Mouse (Mus musculus) gastrocnemius, postnatal 14 days (tissue): ENCODE results near the gene Capn15. TPM values are rescaled to one million over a fixed set of nuclear protein-coding genes. Genes with fewer than 3 reads are reported as not detected.
A peak's percentile ranks its signal among the peaks of the same experiment; 100 is the strongest.

Experiments
- DNase-seq: peaks from one replicate; pipeline ENCODE4 v3.0.0; 2021; ENCODE audit warnings: mixed read lengths
- intact Hi-C: fragments of 180-260 bp; cut with DNase I; formaldehyde crosslinking; loops from one replicate; pipeline ENCODE4 v1.15.1; 2025; ENCODE audit warnings: low total_unique reads
- long read RNA-seq, 2 experiments: library from polyadenylated mRNA; stranded (forward); transcript quantifications; one replicate each; pipeline ENCODE4 v2.0.0; 2021
- total RNA-seq, 2 experiments: library from RNA; stranded (reverse); gene quantifications; 2 replicates each; pipeline ENCODE4 v1.2.3; 2021

Gene Capn15
- total RNA-seq = 1 to 10 TPM; 4.3 to 5.9 TPM
- long read RNA-seq, experiment 1, full-length matches to known transcripts = 1 of 2 reads
- long read RNA-seq, experiment 1, partial matches to known transcripts = 0 of 2 reads
- long read RNA-seq, experiment 1, other reads (novel, unspliced or antisense) = 1 of 2 reads
- long read RNA-seq, experiment 2, full-length matches to known transcripts = 2 of 6 reads
- long read RNA-seq, experiment 2, partial matches to known transcripts = 1 of 6 reads
- long read RNA-seq, experiment 2, other reads (novel, unspliced or antisense) = 3 of 6 reads

DNA sequence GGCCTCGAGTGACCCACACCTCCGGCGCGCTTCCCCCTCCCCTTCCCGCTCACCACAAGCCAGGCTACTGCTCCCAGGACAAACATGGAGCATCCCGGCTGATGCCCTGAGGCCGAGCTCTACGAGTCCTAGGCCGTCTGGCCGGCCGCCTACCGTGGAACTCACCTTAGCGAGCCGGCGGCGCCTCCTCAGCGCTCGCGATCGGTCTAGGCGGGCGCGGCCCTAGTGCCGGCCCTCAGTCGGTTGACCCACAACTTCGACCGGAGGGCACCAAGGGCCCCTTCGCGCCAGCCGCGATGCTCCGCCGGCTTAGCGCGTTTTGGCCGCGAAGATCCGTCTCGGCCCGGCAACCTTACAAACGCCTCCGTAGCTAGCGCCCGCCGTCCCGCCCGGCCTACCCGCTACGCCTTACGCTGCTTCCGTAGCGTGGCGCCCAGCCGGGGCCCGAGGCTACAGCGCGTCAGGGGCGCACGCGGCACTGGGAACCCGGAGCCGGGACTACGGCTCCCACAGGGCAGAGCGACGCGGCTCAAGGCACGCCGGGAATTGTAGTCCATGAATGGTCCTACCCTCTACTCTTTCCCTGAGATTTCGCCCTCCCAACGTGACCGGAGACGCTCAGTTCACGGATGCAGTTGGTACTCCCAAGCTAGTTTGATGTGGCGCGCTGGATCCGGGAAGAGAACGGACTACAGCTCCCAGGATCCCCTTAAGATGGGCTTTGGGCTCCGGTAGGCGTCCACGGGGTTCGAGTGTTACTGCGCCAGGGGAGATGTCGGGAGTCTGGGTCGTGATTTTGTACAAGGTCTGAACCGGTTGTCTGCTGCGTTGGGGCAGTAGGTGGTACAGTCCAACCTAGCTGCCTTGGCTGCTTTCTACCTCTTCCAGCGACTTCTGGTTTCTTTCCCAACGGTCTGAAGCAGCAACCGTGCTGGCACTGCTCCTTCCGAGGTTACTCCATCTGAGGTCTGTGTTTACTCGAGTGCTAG, at the start of gene Capn15:
Capn15 (minus strand) TSS at position 491 of the 989 bp plus-strand sequence.
- intact Hi-C loops = no loop called here
- peak; percentile 94 for DNase-seq

DNA sequence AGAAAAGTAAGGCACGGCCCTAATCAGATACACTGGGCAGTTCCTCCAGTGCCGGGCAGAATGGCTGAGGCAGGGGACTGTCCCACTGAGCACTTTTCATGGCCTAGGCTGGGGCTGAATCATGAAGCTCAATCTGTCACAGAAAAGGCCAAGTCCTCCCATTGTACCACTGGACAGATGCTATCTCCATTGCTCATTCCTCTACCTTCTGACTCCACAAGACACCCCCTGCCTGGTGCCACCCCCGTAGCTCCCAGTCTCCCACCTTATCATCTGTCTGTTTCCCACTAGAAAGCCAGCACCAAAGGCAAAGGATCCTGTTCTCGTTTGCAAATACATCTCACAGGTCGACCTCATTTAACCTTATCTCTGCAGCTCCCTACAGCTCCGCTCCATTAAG, 46.4 kb upstream of the Capn15 start:
- intact Hi-C loops = no loop called here
- DNase-seq = no peak

DNA sequence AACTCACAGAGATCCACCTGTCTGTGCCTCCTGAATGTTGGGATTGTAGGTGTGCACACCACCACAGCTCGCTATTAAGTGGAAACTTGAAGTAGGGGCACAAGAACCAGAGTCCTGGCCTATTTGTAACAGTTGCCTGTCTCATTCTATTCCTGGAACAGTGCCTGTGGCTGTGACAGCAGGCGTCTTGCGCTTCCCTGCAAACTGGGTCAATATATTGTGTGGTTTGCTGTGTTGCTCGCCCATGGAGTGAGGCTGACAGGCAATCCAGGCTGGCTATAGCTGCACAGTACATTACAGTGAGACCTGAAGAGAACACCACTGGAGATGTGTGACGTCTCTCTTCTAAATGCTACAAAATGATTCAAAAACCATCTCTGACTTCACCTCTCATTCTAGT, 46.0 kb upstream of the Capn15 start:
- intact Hi-C loops = no loop called here
- no peak for DNase-seq

DNA sequence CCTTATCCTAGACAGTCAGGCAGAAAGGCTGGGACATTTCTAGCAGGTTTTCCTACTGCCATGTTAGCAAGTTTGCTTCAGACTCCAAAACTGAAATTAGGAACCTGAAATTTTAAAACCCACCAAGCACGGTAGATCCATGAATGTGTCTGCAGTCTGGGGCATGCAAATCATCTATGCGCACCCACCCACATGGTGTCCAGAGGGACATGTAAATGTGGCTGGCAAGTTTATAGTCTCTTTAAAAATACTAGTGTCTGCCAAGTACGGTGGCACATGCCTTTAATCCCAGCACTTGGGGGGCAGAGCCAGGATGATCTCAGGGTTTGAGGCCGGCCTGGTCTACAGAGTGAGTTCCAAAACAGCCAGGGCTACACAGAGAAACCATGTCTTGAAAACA, 42.7 kb upstream of the Capn15 start:
- intact Hi-C loops = no loop called here
- no peak for DNase-seq

DNA sequence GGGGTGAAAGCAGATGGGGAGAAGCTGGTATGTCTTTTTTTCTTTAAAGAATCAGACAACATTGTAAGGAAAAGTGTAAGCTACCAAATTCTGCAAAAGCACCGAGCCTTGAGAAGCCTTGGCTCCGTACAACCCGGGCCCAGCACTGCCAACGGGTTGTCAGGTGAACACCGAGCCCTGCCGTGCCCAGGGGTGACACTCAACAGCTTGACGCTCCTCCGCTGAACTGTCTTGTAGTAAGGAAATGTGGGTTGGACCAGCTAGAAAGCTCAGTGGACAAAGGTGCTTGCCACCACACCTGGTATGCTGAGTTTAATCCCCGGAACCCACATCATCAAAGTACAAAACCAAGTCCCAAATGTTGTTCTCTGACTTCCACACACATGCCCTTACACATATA, 39.1 kb upstream of the Capn15 start:
- intact Hi-C loops = no loop called here
- DNase-seq = no peak

DNA sequence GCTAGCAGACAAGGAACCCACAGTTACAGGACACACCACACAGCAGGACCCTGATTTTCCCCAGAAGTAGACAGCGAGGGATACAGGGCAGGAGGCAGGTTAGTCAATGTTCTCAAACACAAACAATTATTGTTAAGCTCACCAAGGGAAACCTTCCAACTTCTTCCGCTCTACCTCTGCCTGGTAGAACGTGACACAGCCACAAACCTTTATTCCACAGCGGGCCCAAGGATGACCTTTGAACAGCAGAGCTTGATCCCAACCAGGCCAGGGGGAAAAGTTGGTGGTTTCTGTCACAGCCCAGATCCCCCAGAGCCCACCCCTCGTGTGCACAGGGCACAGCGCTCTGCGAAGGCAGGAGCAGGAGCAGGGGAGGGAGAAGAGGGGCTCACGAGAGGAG, 38.4 kb upstream of the Capn15 start:
- no peak for DNase-seq
- intact Hi-C loops = no loop called here

DNA sequence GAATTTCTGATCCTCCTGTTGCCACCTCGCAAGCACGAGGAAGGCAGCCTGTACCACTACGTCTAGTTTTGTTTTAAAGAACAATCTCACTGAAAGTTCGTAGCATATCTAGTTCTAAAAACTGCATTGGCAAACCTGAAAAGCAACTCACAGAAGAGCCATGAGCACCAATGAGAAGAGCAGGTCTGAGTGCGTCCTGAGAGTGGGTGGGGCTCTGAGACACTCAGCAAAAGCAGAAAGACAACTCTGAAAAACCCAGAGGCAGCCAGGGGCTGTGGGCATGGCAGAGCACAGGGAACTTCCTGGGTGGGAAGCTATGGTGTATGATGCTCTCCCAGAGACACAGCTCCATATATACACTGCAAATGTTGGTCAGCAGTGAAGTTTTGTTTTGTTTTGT, 37.6 kb upstream of the Capn15 start:
- intact Hi-C loops = no loop called here
- no peak for DNase-seq

DNA sequence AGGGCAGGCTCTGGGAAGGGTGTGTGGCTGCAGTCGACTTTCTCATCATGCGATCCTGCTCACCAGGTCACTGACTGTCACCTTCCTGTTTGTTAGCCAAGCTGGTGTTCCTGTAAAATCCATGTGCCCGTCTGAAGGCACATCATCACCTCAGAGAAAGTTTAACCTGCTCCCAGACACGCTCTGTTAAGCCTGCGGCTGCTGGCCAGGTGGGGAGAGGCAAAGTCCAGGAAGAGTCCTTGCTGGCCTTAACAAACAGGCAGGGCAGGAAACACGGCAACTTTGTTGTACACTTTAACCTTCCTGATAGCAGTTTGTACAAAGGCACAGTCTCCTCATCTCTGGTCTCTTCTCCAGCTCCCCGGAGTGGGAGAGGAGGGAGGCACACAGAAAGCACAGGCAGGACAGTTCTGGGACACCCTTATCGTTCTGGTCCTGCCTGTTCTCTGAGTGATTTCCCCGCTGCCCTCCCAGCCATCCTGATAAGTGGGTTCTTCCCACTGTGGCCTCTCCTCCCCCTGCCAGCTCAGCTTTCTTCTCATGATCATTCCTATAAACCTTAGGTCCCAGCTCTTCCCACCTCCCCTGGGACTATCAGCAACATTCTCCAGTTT, 36.2 kb upstream of the Capn15 start:
- DNase-seq = no peak
- intact Hi-C loops = no loop called here

DNA sequence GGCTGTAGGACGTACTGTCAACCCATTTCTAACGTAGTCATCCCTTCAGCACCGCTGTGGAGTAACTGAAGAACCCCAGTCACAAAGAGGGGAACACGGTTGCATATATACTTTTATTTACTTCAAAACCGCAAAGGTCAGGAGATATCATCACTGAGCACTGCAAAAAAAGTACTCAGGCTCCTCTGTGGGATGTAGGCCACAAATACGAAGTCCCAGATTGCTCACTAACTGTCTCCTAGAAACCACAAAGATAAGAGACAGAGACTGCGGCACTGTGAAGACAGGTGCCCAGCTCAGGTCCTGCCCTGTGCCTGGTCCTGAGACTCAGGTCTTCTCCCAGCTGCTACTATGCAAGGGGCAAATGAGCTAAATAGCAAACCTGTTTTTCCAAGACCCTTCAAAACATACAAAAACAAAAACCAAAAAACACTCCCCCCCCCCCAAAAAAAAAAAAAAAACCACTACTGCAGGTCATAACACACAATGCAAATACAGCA, 35.3 kb upstream of the Capn15 start:
- intact Hi-C loops = no loop called here
- DNase-seq = no peak

DNA sequence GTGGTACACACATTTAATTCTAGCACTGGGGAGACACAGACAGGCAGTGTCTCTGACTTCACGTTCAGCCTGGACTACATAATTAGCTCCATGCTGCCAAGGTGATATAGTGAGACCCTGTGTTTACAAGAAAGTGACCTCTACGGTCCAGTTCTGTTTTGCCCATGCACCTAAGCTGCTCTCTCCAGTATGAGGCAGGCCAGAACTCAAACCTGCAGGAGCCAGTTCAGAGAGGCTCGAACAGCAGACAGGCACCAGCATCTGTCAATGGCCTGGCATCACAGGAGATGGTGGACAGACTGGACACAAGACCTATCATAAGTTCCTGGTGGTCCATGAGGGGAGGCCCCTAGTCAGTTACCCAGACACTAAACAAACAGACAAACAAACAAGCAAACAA, 32.8 kb upstream of the Capn15 start:
- no peak for DNase-seq
- intact Hi-C loops = no loop called here

DNA sequence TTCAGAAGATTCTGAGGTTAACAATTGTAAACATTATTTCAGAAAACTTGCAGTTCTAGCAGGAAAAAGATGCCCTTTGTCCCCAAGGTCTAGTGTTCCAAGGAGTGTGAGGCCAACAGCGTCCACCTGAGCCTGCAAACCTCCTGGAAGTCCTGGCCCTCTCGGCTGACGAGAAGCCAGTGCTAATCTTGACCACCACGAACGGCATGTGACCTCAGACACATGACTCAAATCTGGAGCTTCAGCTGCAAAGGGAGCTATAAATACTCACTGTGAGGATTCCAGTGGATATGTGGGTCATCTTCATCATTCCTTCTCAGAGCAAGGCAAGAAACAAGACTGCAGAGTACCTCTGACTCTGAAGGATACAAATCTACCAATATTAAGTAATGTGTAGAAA, 32.4 kb upstream of the Capn15 start:
- intact Hi-C loops = no loop called here
- DNase-seq = peak; percentile 32

DNA sequence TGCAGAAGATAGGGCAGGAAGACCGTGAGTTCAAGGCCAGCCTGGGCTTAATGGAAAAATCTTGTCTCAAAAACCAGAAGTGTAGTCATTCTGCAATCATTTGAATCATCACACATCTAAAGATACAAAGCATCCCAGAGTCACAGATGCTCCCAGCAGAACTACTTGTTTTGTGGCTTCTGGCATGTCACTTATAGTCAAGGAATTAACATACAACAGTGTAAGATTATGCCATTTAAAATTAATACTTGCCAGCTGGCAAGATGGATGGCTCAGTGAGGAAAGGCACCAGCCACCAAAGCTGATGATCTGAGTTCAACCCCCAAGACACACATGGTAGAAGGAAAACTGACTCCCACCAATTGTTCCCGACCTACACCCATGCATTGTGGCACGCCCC, 31.4 kb upstream of the Capn15 start:
- intact Hi-C loops = no loop called here

DNA sequence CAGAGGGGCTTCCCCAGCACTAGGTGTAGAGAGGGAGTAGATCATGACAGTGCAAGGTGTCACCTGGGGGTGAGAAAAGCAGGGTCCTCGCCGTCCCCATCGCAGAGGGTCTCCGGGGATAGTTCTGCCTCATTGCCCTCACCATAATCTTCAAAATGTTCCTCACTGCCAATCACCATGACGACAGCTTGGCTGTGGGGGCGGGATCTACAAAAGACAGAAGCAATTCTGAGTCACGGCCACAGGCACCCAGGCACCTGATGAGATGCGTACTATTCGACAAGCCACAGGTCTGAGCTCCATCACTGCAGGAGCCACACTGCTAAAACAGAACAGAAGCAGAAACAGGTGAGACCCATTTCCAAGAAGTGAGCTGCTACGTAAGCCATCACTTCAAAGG, 28.1 kb upstream of the Capn15 start:
- no peak for DNase-seq
- intact Hi-C loops = no loop called here

More for the DNA sequence above, 31.4 kb upstream of the Capn15 start:
- no peak for DNase-seq

DNA sequence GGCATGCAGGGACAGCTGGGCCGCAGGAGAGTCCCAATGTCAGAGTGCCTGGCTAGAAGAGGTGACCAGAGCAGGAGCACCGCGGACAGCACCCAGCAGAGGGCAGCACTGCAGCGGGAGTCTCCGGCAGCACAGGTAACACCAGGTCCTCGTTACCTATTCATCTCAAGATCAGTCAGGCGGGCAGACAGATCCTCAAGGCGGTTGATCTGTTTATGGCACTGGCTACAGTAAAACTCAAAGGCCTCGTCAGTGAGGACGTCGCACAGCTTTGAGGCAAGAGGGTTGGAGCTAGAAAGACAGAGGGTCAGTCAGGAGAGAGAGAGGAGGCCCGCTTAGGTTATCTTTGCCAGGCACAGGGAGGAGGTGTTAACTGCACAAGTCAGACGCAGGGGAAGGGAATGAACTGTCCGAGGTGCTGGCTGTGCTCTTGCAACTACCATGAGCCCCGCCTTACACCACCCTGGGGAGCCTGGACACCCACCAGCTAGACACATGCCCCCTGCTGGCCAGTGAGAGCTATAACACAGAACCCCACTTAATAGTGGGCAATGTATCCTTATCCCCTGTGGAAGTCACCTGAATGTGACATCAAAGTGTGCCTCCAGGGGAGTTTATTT, 26.4 kb upstream of the Capn15 start:
- intact Hi-C loops = loop anchor here (2.0 kb wide), 1 partner anchor 117 kb away; no protein-coding TSS in a partner anchor
- DNase-seq = peak; percentile 80

DNA sequence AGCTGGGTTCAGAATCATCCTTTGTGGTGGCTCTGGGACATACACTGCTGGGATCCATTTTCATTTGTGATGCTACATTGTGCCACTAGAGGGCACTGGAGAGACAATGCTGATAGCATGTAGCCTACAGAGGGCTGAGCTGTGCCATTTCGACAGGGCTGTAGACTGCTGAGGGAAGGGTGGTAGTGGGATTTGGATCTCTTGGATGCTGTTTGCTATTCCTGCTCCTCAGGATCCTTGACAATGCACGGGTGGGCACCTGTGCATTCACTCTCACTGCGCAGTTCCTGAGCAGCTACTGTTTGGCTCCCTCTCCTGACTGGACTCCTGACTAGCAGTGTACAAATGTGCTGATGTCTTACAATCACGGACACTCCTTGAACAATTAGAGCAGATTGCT, 23.9 kb upstream of the Capn15 start:
- intact Hi-C loops = no loop called here
- DNase-seq = peak; percentile 59

DNA sequence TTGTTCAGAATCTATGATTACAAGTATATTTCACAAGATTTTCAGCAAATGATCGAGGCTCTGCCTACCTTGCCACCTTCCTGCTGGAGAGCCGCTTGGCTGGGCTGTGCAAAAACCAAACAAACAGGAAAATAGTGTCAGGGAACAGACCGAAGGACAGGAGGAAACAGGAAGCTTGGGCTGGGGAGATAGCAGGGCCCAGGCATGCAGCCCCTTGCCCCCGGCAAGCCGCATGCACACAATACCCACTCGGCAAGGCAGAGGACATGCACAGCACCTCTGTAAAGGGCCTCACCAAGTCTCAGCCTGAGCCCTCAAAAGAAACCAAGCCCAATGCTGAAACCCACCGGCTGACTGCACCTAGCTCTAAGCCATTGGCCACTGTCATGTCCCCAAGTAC, 23.2 kb upstream of the Capn15 start:
- no peak for DNase-seq
- intact Hi-C loops = no loop called here

DNA sequence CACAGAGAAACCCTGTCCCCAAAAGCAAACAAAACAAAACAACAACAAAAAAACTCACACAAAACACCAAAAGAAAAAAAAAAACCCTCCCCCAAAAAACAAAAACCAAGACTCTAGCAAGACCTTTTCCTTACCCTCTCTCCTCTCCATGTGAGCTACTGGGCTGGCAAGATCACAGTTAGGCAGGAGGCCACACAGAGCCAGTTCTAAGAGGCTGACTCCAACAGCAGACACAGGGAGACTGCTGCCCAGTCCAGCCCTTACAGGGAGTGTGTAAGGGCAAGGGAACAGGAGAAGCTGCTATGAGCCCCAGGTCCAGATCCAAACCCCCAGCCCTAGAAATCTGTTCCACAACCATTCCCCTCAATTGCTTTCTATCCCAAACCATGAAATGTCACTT, 22.7 kb upstream of the Capn15 start:
- peak; percentile 30 for DNase-seq
- intact Hi-C loops = no loop called here

DNA sequence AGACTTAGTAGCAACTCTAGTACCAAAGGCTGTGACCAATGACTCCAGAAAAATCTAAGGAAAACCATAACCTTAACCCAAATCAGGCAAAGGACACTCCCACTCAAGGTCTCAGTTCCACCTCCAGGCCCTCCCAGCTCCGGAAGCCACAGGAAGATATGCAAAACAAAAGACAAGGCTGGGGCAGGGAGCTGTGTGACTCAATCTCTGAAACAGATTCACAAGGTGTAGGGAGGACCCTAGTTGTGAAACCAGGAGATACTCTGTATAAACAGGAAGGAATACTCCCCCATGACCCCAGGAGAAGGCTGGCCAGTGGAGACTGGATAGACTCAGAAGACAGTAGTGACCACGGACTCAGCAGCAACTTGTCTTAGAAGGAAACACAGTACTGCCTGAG, 22.1 kb upstream of the Capn15 start:
- no peak for DNase-seq
- intact Hi-C loops = no loop called here

DNA sequence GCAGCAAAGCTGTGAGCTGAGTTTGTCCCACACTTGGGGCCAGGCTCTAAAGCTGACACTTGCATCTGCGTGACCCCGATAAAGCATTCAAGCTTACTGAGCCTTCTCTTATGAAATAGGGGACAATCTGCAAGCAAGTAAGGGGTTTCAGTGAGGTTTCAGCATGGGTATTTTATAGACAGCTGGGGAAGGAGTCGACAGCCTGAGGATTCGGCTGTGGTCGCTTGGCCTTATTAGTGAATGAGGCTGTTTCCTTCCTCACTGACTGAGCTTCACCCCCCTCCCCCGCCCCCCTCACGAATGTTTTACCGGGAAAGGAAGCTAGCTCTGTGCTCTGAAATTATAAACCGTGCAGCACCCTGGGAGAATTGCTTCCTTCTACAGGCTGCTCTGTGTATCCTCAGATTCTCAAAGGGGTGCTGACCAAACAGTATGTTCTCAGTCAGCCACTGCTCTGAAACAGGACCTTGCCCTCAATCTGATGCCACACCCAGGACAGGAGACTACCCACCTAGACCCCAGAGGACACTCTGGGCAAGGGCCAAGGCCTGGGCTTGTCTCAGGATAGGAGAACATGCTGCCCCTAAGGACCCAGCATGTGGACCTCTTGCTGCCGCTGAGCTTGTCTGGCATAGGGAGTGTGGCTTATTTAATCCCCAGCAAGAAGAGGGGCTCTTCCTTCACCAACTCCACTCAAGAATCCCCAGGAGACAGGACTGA, 20.3 kb upstream of the Capn15 start:
- intact Hi-C loops = no loop called here
- DNase-seq = no peak
